Mouse (Mus musculus) hindbrain, embryonic 11.5 days (tissue): ENCODE results near the gene Pcbp2. TPM values are rescaled to one million over a fixed set of nuclear protein-coding genes. Genes with fewer than 3 reads are reported as not detected.

Experiments
- ATAC-seq: fragments of 200-750 bp; cut with Nextera tagmentation; 2 replicates; pipeline ENCODE4 v1.8.0; 2017; ENCODE audit warnings: mild to moderate bottlenecking, moderate TSS enrichment, moderate library complexity; ENCODE audit not compliant: low FRiP score
- DNase-seq: peaks from one replicate; pipeline ENCODE4 v3.0.0-alpha.2; 2015; ENCODE audit warnings: low spot score
- H3K27ac ChIP-seq: fragments of 300-500 bp; sonication (generic); 2 replicates; pipeline ENCODE4 v1.5.1; 2014; ENCODE audit warnings: mild to moderate bottlenecking, low read depth, low read length
- H3K27me3 ChIP-seq: fragments of 300-500 bp; sonication (generic); 2 replicates; pipeline ENCODE4 v1.6.1; 2014; ENCODE audit warnings: mild to moderate bottlenecking, low read length, moderate library complexity, mixed read lengths; ENCODE audit not compliant: control insufficient read depth, insufficient read depth
- H3K36me3 ChIP-seq: fragments of 300-500 bp; sonication (generic); 2 replicates; pipeline ENCODE4 v1.6.1; 2014; ENCODE audit warnings: mild to moderate bottlenecking, low read length, moderate library complexity, mixed read lengths; ENCODE audit not compliant: control insufficient read depth, insufficient read depth
- H3K4me1 ChIP-seq: fragments of 300-500 bp; sonication (generic); replicated peaks from 2 replicates; pipeline ENCODE4 v1.6.1; 2014; ENCODE audit warnings: low read length, mixed read lengths; ENCODE audit not compliant: control insufficient read depth, insufficient read depth
- H3K4me2 ChIP-seq: fragments of 300-500 bp; sonication (generic); replicated peaks from 2 replicates; pipeline ENCODE4 v1.6.1; 2014; ENCODE audit warnings: mild to moderate bottlenecking, low read depth, low read length
- H3K4me3 ChIP-seq: fragments of 300-500 bp; sonication (generic); 2 replicates; pipeline ENCODE4 v1.5.1; 2014; ENCODE audit warnings: low read depth, low read length
- H3K9ac ChIP-seq: fragments of 300-500 bp; sonication (generic); 2 replicates; pipeline ENCODE4 v1.6.1; 2014; ENCODE audit warnings: low read depth, low read length
- H3K9me3 ChIP-seq: fragments of 300-500 bp; sonication (generic); 2 replicates; pipeline ENCODE4 v1.6.1; 2016; ENCODE audit warnings: low read length; ENCODE audit not compliant: control insufficient read depth
- WGBS: fragments of 180-500 bp; shearing (Covaris S2); extraction: QIAGEN DNeasy Blood & Tissue Kit; methylation state at CpG from one replicate; pipeline ENCODE4 v1.1.7; 2014; 5-methylcytosine and 5-hydroxymethylcytosine counted together
- polyA plus RNA-seq: library from polyadenylated mRNA; unstranded; fragments of >200 nt; fragmentation: Nextera tagmentation; extraction: Ambion mirVana; gene quantifications from 2 replicates; pipeline ENCODE4 v1.2.1, GENCODE M21; 2014

Pcbp2 gene
- polyA plus RNA-seq, 1 experiment from 2014 or later, result 273 TPM

GRCm38 (mm10) chr15:102506464-102506830, 36.1 kb downstream of the Pcbp2 start:
- no peak overlapping the region for H3K4me3 ChIP-seq
- H3K27ac ChIP-seq, result no peak overlapping the region
- 71% methylated on average over 2 of the region's 2 CpGs for WGBS
- no peak overlapping the region for H3K9ac ChIP-seq
- H3K4me2 ChIP-seq, result no peak overlapping the region
- H3K9me3 ChIP-seq, result no peaks in the 10 kb centered on the region
- DNase-seq, result no peak
- no peaks in the 10 kb centered on the region for H3K27me3 ChIP-seq
- ATAC-seq, result no peak
- peaks cover 3% of the 10 kb centered on the region; the same call in 1 of the 2 replicates for H3K4me1 ChIP-seq
- H3K36me3 ChIP-seq, result peaks cover 13% of the 10 kb centered on the region; the same call in 1 of the 2 replicates

- no peak for DNase-seq
- H3K9ac ChIP-seq, result no peak overlapping the region
- peaks cover 5% of the 10 kb centered on the region; the same call in 1 of the 2 replicates for H3K4me1 ChIP-seq
- H3K27me3 ChIP-seq, result no peaks in the 10 kb centered on the region
- ATAC-seq, result no peak
- no peak overlapping the region for H3K4me2 ChIP-seq
- WGBS, result 88% methylated on average over 1 of the region's 1 CpGs
- no peaks in the 10 kb centered on the region for H3K9me3 ChIP-seq
- no peak overlapping the region for H3K27ac ChIP-seq
- H3K36me3 ChIP-seq, result peaks cover 13% of the 10 kb centered on the region; the same call in 1 of the 2 replicates
- no peak overlapping the region for H3K4me3 ChIP-seq
These were observed 36.5 kb downstream of the Pcbp2 start for GRCm38 (mm10) chr15:102506864-102507263.

GRCm38 (mm10) chr15:102507561-102507960, 37.2 kb downstream of the Pcbp2 start:
- no peak overlapping the region for H3K27ac ChIP-seq
- H3K27me3 ChIP-seq, result no peaks in the 10 kb centered on the region
- H3K4me3 ChIP-seq, result no peak overlapping the region
- DNase-seq (no peak), ATAC-seq (no peak)
- no peaks in the 10 kb centered on the region for H3K9me3 ChIP-seq
- peaks cover 10% of the 10 kb centered on the region; the same call in 1 of the 2 replicates for H3K36me3 ChIP-seq
- H3K9ac ChIP-seq, result no peak overlapping the region
- H3K4me2 ChIP-seq, result no peak overlapping the region
- H3K4me1 ChIP-seq, result peaks cover 10% of the 10 kb centered on the region; the same call in 1 of the 2 replicates

DNA sequence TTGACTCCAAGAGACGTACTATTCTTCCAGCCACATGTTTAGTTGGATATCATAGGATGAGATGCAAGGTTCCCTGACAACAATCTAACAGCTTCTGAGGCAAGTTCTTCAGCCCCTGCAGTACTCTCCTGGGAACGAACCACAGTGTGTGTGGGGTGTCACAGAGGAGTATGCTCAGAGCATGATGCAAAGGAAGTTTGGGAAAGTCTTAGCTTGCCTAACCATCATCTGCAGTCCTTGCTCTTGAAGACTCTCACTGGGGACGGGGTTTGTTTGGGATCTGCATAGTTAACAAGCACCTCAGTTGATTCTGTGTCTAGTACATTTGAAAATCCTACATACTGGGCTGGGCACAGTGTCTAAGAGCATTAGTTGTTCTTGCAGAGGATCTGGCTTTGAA, 38.0 kb downstream of the Pcbp2 start:
- no peak for ATAC-seq
- no peak for DNase-seq
- Histone ChIP-seq H3K9ac (no peak overlapping the region), H3K9me3 (no peaks in the 10 kb centered on the region), H3K4me1 (peaks cover 10% of the 10 kb centered on the region; the same call in 1 of the 2 replicates), H3K36me3 (peaks cover 9% of the 10 kb centered on the region; the same call in 1 of the 2 replicates), H3K27me3 (no peaks in the 10 kb centered on the region), H3K4me3 (no peak overlapping the region), H3K4me2 (no peak overlapping the region), H3K27ac (no peak overlapping the region)
- WGBS, result 93% methylated on average over 3 of the region's 3 CpGs

GRCm38 (mm10) chr15:102510110-102510509, 39.8 kb downstream of the Pcbp2 start:
- peak overlapping the region; percentile 66 for H3K4me2 ChIP-seq
- H3K27me3 ChIP-seq, result no peaks in the 10 kb centered on the region
- peak; percentile 54 for ATAC-seq
- H3K4me1 ChIP-seq, result peaks cover 10% of the 10 kb centered on the region; the same call in 1 of the 2 replicates
- peak overlapping the region; percentile 94 for H3K27ac ChIP-seq
- H3K4me3 ChIP-seq, result peak overlapping the region; percentile 51
- no peak for DNase-seq
- peak overlapping the region; percentile 55 for H3K9ac ChIP-seq
- no peaks in the 10 kb centered on the region for H3K36me3 ChIP-seq
- WGBS, result 5% methylated on average over 9 of the region's 9 CpGs
- H3K9me3 ChIP-seq, result no peaks in the 10 kb centered on the region

DNA sequence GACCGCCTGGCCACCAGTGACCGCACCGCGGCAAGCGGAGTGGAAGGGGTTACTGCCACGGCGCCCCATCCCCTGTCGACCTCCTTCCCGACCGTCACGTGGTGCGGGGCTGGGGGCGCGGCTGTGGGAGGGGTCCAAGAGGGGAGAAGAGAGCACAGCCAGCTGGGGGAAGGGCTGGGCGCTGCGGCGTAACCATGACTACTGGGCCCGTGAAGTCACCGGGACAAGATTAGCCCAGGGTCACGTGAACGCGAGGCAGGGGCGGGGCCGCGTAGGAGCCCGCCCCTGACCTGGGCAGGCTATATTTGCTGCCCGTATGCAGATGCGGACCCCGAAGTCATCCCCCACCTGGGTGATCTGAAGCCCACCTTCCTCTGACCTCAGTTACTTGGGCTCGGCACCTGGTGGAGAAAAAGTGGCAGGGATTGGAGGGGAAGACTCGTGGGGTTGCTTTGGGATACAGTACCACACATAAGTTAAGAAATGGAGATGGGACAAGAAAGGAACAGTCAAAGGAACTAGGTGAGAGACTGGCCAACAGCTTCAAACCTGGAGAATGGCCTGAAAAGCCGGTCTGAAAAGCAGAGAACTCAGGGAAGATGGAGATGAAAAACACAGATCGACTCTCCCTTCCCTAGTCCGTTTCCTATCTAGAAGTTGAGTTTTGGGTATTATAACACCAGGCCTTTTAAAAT, 40.4 kb downstream of the Pcbp2 start:
- Histone ChIP-seq H3K4me2 (peak overlapping the region; percentile 66), H3K9ac (peak overlapping the region; percentile 55; the same call in 1 of the 2 replicates), H3K27ac (peak overlapping the region; percentile 94), H3K27me3 (no peaks in the 10 kb centered on the region), H3K4me1 (peaks cover 12% of the 10 kb centered on the region), H3K9me3 (no peaks in the 10 kb centered on the region), H3K36me3 (no peaks in the 10 kb centered on the region), H3K4me3 (peak overlapping the region; percentile 51)
- WGBS, result 3% methylated on average over 33 of the region's 34 CpGs
- peak; percentile 95 for ATAC-seq
- peak; percentile 96 for DNase-seq

GRCm38 (mm10) chr15:102511285-102511833, 41.0 kb downstream of the Pcbp2 start:
- ATAC-seq, result peak; percentile 41
- DNase-seq, result peak; percentile 60
- Histone ChIP-seq H3K27ac (peak overlapping the region; percentile 94), H3K9me3 (no peaks in the 10 kb centered on the region), H3K36me3 (no peaks in the 10 kb centered on the region), H3K27me3 (no peaks in the 10 kb centered on the region), H3K4me1 (peaks cover 12% of the 10 kb centered on the region), H3K9ac (peak overlapping the region; percentile 12; the same call in 1 of the 2 replicates), H3K4me3 (peak overlapping the region; percentile 51; the same call in 1 of the 2 replicates), H3K4me2 (peak overlapping the region; percentile 66)
- WGBS, result 8% methylated on average over 6 of the region's 6 CpGs

DNA sequence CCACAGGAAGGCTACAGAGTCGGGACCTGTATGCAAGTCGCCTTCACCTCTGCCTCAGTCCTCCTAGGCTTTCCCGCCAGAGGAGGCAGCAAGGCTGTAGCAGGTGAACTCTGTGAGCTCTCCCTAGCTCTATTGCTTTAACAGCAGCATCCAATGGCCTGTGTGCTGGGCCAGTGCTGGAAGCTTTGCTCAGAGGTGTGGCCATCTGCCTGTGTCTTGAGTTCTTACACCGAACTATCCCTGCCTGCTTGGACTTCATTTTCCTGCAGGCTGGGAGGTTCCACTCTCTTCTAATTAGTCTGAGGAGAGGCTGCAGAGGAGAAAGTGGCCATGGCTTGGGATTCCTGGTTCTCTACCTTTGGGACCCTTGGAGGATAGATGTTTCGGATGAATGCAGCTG, 41.7 kb downstream of the Pcbp2 start:
- H3K4me1 ChIP-seq, result peaks cover 12% of the 10 kb centered on the region
- ATAC-seq (no peak), DNase-seq (no peak)
- H3K36me3 ChIP-seq, result no peaks in the 10 kb centered on the region
- no peaks in the 10 kb centered on the region for H3K9me3 ChIP-seq
- H3K4me3 ChIP-seq, result no peak overlapping the region
- H3K27me3 ChIP-seq, result no peaks in the 10 kb centered on the region
- H3K9ac ChIP-seq, result peak overlapping the region; percentile 12; the same call in 1 of the 2 replicates
- H3K4me2 ChIP-seq, result peak overlapping the region; percentile 66
- 23% methylated on average over 5 of the region's 5 CpGs for WGBS
- H3K27ac ChIP-seq, result peak overlapping the region; percentile 94

GRCm38 (mm10) chr15:102512471-102512870, 42.1 kb downstream of the Pcbp2 start:
- Histone ChIP-seq H3K36me3 (no peaks in the 10 kb centered on the region), H3K27me3 (no peaks in the 10 kb centered on the region), H3K4me2 (peak overlapping the region; percentile 66; the same call in 1 of the 2 replicates), H3K9me3 (no peaks in the 10 kb centered on the region), H3K9ac (no peak overlapping the region), H3K27ac (peak overlapping the region; percentile 94), H3K4me1 (peaks cover 12% of the 10 kb centered on the region), H3K4me3 (no peak overlapping the region)
- ATAC-seq, result no peak
- no peak for DNase-seq
